Mouse (Mus musculus): ENCODE measurements around the gene Ankrd63. TPM values are rescaled to one million over a fixed set of nuclear protein-coding genes. Genes with fewer than 3 reads are reported as not detected.

Ankrd63 gene
- polyA plus RNA-seq, 1 experiment, result not detected

- Histone ChIP-seq H3K27ac (ENCODE audit: insufficient read depth, low read depth, low read length) (no peak overlapping the region), H3K4me1 (ENCODE audit: control insufficient read depth, insufficient read depth, low read length) (peaks cover 22% of the 10 kb centered on the region), H3K4me3 (ENCODE audit: insufficient read depth, low read depth, low read length) (no peak overlapping the region)
- TF ChIP-seq POLR2A (IDR thresholded peaks at IDR 0.05; ENCODE audit: insufficient read depth, low read depth, low read length), result no peak
- TF ChIP-seq CTCF (IDR thresholded peaks at IDR 0.05; ENCODE audit: insufficient read depth, low read depth, low read length), result no peak
- WGBS, result 79% methylated on average over 4 of the region's 4 CpGs
Measured at GRCm38 (mm10) chr2:118729194-118729593, 25.4 kb upstream of the Ankrd63 start.

DNA sequence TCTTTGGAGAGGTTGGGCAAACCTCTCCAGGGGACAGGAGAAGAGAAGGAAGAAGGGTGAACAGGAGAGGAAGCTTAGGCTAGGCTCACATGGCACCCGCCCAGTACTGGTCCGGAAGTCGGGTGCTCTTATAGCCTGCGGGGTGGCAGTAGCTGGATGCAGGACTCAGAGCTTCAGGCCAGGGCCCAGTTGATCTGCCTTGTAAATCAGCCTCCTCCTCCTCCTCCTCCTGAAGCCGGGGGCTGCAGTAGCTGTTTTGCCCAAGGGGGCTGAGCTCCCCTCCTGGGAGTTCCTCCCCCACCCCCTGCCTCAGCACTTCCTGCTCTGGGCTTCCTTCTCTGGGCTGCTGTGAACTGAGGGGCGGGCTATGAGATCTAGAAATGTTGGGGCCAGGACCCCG is 24.6 kb upstream of the Ankrd63 start, which contains the start of gene Plcb2:
Plcb2 (minus strand) TSS at position 102 of the 400 bp plus-strand sequence.
- WGBS, result 45% methylated on average over 7 of the region's 7 CpGs
- no peak within 1 kb of the TSS for H3K4me3 ChIP-seq (ENCODE audit: insufficient read depth, low read depth, low read length)
- TF ChIP-seq POLR2A (IDR thresholded peaks at IDR 0.05; ENCODE audit: insufficient read depth, low read depth, low read length) (no peak), CTCF (IDR thresholded peaks at IDR 0.05; ENCODE audit: insufficient read depth, low read depth, low read length) (no peak)
- H3K27ac ChIP-seq (ENCODE audit: insufficient read depth, low read depth, low read length), result no peak within 1 kb of the TSS
- H3K4me1 ChIP-seq (ENCODE audit: control insufficient read depth, insufficient read depth, low read length), result peaks cover 24% of the 10 kb centered on the region

- Histone ChIP-seq H3K4me1 (ENCODE audit: control insufficient read depth, insufficient read depth, low read length) (peaks cover 28% of the 10 kb centered on the region), H3K27ac (ENCODE audit: insufficient read depth, low read depth, low read length) (no peak overlapping the region), H3K4me3 (ENCODE audit: insufficient read depth, low read depth, low read length) (no peak overlapping the region)
- TF ChIP-seq POLR2A (IDR thresholded peaks at IDR 0.05; ENCODE audit: insufficient read depth, low read depth, low read length), result no peak
- no peak for TF ChIP-seq CTCF (IDR thresholded peaks at IDR 0.05; ENCODE audit: insufficient read depth, low read depth, low read length)
- 39% methylated on average over 9 of the region's 9 CpGs for WGBS
Measured at GRCm38 (mm10) chr2:118727911-118728310, 24.1 kb upstream of the Ankrd63 start.

GRCm38 (mm10) chr2:118726873-118727272 is 23.1 kb upstream of the Ankrd63 start:
- no peak overlapping the region for H3K27ac ChIP-seq (ENCODE audit: insufficient read depth, low read depth, low read length)
- 96% methylated on average over 2 of the region's 2 CpGs for WGBS
- H3K4me1 ChIP-seq (ENCODE audit: control insufficient read depth, insufficient read depth, low read length), result peaks cover 31% of the 10 kb centered on the region
- no peak for TF ChIP-seq POLR2A (IDR thresholded peaks at IDR 0.05; ENCODE audit: insufficient read depth, low read depth, low read length)
- TF ChIP-seq CTCF (IDR thresholded peaks at IDR 0.05; ENCODE audit: insufficient read depth, low read depth, low read length), result no peak
- no peak overlapping the region for H3K4me3 ChIP-seq (ENCODE audit: insufficient read depth, low read depth, low read length)

DNA sequence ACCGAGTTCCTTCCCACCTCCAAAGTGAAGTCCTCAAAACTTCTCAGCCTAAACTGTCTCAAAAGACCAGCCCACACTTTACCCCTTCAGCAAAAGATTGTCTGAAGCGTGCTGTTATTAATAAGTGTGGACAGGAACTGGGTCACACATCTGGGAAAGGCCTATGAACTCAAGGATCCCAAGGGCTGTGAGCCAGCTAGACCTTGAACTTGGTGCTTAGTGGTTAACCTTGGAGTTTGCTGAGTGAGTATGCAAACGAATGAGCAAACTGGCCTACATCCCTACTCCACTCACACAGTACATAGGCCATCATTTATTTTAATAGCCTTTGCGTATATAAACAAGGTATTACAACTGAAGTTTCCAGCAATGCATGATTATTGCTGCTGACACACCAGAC is 21.7 kb upstream of the Ankrd63 start:
- no peak for TF ChIP-seq POLR2A (IDR thresholded peaks at IDR 0.05; ENCODE audit: insufficient read depth, low read depth, low read length)
- no peak for TF ChIP-seq CTCF (IDR thresholded peaks at IDR 0.05; ENCODE audit: insufficient read depth, low read depth, low read length)
- H3K4me1 ChIP-seq (ENCODE audit: control insufficient read depth, insufficient read depth, low read length), result peaks cover 29% of the 10 kb centered on the region

GRCm38 (mm10) chr2:118723693-118724486 is 20.1 kb upstream of the Ankrd63 start:
- Histone ChIP-seq H3K4me3 (ENCODE audit: insufficient read depth, low read depth, low read length) (no peak overlapping the region), H3K4me1 (ENCODE audit: control insufficient read depth, insufficient read depth, low read length) (peaks cover 23% of the 10 kb centered on the region), H3K27ac (ENCODE audit: insufficient read depth, low read depth, low read length) (no peak overlapping the region)
- 89% methylated on average over 15 of the region's 15 CpGs for WGBS
- TF ChIP-seq CTCF (IDR thresholded peaks at IDR 0.05; ENCODE audit: insufficient read depth, low read depth, low read length), result no peak

More for the DNA sequence above, 21.7 kb upstream of the Ankrd63 start:
- WGBS, result 92% methylated on average over 4 of the region's 4 CpGs
- H3K27ac ChIP-seq (ENCODE audit: insufficient read depth, low read depth, low read length), result no peak overlapping the region
- H3K4me3 ChIP-seq (ENCODE audit: insufficient read depth, low read depth, low read length), result no peak overlapping the region

GRCm38 (mm10) chr2:118716677-118717076 is 12.9 kb upstream of the Ankrd63 start:
- Histone ChIP-seq H3K27ac (ENCODE audit: insufficient read depth, low read depth, low read length) (no peak overlapping the region), H3K4me1 (ENCODE audit: control insufficient read depth, insufficient read depth, low read length) (peaks cover 41% of the 10 kb centered on the region), H3K4me3 (ENCODE audit: insufficient read depth, low read depth, low read length) (no peak overlapping the region)
- WGBS, result 96% methylated on average over 5 of the region's 5 CpGs
- TF ChIP-seq POLR2A (IDR thresholded peaks at IDR 0.05; ENCODE audit: insufficient read depth, low read depth, low read length), result no peak
- no peak for TF ChIP-seq CTCF (IDR thresholded peaks at IDR 0.05; ENCODE audit: insufficient read depth, low read depth, low read length)

DNA sequence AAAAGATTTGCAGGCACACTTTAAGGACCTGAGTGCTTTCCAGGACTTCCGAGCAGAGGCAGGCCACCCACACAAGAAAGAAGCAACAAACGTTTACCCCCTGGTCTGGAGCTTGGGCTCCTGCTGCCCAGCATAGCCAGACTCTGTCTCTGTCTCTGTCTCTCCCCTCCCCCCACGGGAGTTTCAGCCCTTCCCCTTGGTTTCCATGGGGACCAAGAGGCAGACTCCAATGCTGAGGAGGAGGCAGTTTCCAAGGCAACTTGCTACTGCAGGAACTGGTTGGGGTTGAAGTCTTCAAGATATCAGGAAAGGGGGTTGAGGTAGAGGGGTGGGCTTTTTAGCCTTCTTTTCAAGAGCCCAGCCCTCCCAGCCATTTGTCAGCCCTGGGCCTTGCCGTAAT is 10.5 kb upstream of the Ankrd63 start:
- Histone ChIP-seq H3K4me1 (ENCODE audit: control insufficient read depth, insufficient read depth, low read length) (peaks cover 62% of the 10 kb centered on the region), H3K4me3 (ENCODE audit: insufficient read depth, low read depth, low read length) (peak overlapping the region; percentile 10; the same call in 1 of the 2 replicates), H3K27ac (ENCODE audit: insufficient read depth, low read depth, low read length) (peak overlapping the region; percentile 94)
- TF ChIP-seq POLR2A (IDR thresholded peaks at IDR 0.05; ENCODE audit: insufficient read depth, low read depth, low read length) (no peak), CTCF (IDR thresholded peaks at IDR 0.05; ENCODE audit: insufficient read depth, low read depth, low read length) (no peak)
- 19% methylated on average over 4 of the region's 4 CpGs for WGBS

DNA sequence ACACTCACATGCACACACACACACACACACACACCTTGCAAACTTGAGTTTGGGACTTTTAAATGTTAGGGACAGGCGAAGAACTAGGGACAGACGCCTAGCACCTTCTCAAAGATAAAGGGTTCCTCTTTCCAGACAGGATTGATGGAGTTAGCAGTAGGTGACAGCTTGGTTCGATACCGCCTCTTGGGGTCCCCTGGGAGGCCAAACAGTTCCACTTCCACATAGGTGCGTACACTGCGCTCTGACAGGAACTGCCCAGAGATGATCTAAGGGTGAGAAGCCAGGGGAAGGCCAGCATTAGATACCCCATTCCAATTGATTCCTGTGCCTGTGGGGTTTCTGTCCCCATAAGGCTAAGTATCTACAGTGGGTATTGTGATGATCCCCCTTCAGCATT is 9.9 kb upstream of the Ankrd63 start:
- Histone ChIP-seq H3K27ac (ENCODE audit: insufficient read depth, low read depth, low read length) (peak overlapping the region; percentile 54; the same call in 1 of the 2 replicates), H3K4me1 (ENCODE audit: control insufficient read depth, insufficient read depth, low read length) (peaks cover 66% of the 10 kb centered on the region), H3K4me3 (ENCODE audit: insufficient read depth, low read depth, low read length) (no peak overlapping the region)
- WGBS, result 96% methylated on average over 6 of the region's 6 CpGs
- TF ChIP-seq CTCF (IDR thresholded peaks at IDR 0.05; ENCODE audit: insufficient read depth, low read depth, low read length) (no peak), POLR2A (IDR thresholded peaks at IDR 0.05; ENCODE audit: insufficient read depth, low read depth, low read length) (no peak)
